Mouse (Mus musculus): ENCODE measurements around the gene Adgrf5. TPM values are rescaled to one million over a fixed set of nuclear protein-coding genes. Genes with fewer than 3 reads are reported as not detected.

Gene Adgrf5
- 6.6 and 8.7 TPM in 2 replicates for polyA plus RNA-seq (2015; fragmentation: Nextera tagmentation; extraction: Ambion mirVana)

GRCm38 (mm10) chr17:43359826-43360619, at the start of gene Adgrf5:
TSS of gene Adgrf5 (plus strand) at chr17:43360451.

DNA sequence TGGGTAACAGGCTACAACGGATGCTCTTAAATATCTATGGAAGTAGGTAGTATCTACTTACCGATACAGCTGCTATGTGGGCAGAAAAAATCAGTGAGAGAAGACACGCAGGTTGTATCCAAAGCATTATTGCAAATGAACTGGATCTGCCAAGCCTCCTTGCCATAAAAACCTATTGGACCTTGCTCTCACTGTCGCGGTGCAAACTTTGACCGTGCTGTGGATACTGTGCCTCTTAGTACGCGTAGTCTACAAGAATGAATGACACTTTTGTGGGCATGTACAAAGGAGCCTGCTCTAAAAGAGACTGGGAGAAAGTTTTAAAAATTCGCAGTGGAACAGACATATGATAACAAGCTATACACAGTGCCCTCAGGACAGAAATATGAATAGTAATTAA, 142.3 kb downstream of the Adgrf5 start, which contains the start of gene Mep1a:
Gene Mep1a (minus strand): TSS at position 221 of the 400 bp plus-strand sequence.

Other genes with a start within 250 kb of the Adgrf5 start
- gene Adgrf1, start 90.1 kb upstream of the Adgrf5 start, polyA plus RNA-seq (2015; fragmentation: Nextera tagmentation; extraction: Ambion mirVana), result not detected in 2 replicates
- gene Mep1a, start 142.4 kb downstream of the Adgrf5 start, polyA plus RNA-seq (2015; fragmentation: Nextera tagmentation; extraction: Ambion mirVana), result not detected in 2 replicates
- gene Ankrd66, start 183.2 kb downstream of the Adgrf5 start, polyA plus RNA-seq (2015; fragmentation: Nextera tagmentation; extraction: Ambion mirVana), result 0.12 and 0.19 TPM in 2 replicates
- gene Pla2g7, start 207.6 kb downstream of the Adgrf5 start, polyA plus RNA-seq (2015; fragmentation: Nextera tagmentation; extraction: Ambion mirVana), result 18.8 and 32.2 TPM in 2 replicates